Mouse (Mus musculus) liver (tissue): ENCODE results near the gene Dsp.

Source experiments
- DNase-seq: peaks from one replicate; pipeline ENCODE4 v3.0.0-alpha.2; 2020; ENCODE audit warnings: mixed read lengths

The Dsp gene

DNA sequence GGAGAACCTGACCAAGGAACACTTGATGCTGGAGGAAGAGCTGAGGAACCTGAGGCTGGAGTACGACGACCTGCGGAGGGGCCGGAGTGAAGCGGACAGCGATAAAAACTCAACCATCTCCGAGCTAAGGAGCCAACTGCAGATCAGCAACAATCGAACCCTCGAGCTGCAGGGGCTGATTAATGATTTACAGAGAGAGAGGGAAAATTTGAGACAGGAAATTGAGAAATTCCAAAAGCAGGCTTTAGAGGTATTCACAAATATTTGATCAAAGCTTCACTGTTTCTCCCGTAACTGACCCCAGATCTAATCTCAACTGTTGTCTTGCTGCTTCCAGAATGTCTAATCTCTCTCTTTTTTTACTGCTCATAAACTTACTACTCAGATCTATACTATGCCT, 42.3 kb downstream of the Dsp start:
- DNase-seq = no peak

DNA sequence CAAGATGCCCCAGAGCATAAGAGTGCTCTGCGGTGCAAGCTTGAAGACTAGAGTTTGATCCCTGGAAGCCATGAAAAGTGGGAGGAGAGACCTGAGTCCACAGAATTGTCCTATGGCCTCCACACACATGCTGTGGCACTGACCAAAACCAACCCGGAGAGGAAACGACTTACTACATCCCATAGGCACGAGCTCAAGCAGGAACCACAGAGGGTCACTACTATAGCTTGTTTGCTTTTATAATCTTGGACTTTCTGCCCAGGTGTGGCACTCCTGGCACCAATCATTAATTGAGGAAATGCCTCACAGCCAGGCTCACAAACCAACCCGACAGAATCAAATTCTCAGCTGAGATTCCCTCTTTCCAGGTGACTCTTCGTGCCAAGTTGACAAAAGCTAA, 50.3 kb downstream of the Dsp start:
- DNase-seq = no peak

DNA sequence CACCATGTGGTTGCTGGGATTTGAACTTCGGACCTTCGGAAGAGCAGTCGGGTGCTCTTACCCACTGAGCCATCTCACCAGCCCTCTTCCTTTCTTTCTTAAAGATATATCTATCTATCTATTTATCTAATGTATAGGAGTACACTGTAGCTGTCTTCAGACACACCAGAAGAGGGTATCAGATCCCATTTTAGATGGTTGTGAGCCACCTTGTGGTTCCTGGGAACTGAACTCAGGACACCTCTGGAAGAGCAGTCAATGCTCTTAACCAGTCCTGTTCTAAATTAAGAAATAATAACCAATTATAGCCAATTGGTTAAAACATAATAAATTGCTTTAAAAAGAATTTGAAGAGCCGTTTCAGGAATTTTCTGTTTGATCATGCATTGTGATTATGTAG, 53.1 kb downstream of the Dsp start:
- DNase-seq = no peak

DNA sequence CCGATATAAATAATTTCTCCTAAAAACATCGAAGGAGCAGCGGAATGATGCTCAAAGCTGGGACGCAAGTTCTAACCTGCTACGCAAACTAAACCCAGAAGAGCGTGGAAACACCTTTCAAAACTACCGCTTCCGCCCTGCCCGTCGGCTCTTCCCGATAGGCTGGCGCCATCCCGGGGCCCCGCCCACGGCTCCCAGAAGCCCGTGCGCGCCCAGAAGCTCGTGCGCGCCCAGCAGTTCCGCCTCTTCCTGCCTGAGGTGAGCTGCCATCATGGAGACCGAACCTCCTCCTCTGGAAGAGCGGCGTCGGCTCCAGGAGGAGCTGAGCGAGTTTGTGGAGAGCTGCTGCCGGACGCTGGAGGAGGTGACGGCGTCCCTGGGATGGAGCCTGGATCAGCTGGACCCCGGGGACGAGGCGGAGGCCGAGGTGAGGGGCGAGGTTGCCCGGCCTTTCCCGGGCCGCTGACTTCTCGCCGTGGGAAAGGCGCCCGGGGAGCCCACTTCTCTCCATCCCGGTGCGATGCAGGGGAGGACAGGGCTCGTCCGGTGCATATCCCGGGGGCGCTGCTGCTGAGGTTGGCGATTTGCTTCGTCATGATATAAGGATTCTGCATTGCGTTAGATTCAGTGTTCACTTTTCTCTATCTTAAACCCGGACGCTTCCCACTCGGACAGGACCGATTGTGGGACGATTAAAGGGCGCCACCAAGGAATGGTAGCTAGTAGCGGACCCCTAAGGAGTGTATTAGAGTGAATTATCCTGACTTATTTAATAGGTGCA, 53.8 kb downstream of the Dsp start, which contains the start of gene Snrnp48:
TSS of gene Snrnp48 (plus strand) at position 237 of the 781 bp plus-strand sequence.
- DNase-seq = peak; percentile 92

DNA sequence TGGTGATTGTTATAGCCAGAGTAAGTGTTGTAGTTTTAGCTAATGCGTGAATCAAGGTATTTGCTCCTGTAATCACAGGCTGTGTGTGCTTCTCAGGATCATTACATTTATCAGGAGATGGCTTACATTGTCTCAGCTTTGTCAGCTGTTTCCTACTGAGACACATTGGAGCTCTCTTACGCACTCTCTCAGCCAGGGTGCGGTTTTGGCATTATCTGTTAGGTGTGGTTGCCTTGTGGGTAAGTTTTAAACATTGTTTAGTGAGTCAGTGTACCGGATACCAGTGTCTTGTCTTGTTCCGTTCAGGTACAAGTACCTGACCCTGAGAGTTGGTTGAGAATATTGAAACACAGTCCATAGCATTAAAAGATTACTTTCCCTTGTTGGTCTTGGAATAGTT, 60.0 kb downstream of the Dsp start:
- DNase-seq = no peak

DNA sequence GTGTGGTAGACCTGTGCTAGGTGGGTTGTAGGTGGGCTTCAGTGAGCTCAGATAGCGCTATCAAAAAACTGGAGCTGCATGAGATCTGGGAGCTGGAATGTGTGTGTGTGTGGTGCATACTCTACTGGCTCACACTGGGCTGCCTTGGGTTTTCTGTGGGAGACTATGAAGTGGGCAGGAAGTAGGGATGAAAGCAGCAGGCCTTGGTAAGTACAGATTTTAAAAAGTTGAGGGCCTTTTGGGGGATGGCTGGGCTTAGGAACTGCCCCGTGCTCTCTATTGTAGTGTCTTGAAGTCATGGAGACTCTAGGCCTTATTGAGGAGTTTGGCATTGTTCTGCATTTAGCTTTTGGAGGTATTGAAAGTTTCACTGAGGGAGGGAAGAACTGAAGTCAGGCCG, 67.6 kb downstream of the Dsp start:
- no peak for DNase-seq

DNA sequence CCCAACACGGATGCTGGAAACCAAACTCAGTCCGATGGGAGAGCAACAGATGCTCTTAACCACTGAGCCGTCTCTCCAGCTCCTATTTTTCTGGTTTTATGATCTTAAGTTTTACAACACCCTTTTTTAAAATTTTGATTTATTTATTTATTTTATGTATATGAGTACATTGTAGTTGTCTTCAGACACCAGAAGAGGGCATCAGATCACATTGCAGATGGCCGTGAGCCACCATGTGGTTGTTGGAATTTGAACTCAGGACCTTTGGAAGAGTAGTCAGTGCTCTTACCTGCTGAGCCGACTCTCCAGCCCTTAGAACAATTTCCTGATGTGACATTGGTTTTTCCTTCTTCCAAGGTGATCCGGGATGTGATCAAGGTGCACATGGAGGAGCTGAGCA, 69.2 kb downstream of the Dsp start:
- no peak for DNase-seq

DNA sequence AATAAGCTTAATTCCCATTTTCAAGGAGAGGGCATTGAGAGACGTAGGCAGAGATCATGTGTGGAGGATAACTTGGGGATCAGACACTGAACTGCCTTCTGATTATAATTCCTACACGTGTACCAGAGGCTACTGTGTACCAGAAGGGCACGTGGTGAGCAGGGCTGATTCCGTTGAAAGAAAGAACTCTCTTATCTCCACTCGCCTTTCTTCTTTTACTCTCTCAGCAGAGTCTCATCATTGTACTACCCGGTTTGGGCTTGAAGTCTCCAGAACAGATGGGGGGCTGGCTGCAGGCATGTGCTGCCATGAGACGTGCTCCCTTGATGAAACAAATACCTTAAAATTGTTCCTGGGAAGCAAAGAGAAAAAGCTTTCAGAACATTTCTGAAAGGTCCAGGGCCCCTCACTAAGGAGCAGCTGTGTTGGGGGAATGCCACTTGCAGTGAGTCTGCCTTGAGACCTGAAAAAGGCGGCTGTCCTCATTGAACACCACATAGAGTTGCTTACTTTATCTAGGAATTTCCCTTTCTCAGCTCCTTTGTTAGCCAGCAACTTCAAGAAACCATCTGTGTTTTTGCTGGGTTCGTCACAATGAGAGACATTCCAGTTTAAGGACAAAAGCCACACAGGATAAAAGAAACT, 79.2 kb downstream of the Dsp start:
- no peak for DNase-seq

DNA sequence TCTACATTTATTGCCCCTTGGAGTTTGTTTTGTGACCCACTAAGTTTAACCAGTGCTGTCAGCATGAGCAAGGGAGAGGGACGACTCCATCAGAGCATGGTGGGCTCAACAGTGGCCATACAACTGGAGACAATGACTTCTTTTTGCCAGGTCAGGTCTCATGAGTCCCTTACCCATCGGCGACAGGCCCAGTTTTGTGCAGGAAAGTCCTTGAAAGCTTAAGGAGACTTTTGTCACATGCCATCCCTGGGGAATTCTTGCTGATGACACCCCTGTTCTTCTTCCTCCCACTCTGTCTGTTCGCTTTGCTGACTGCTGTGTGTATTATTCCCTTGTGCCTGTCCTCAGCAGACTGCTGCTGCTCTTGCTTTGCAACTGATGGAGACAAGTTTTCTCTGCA, 81.3 kb downstream of the Dsp start:
- no peak for DNase-seq

DNA sequence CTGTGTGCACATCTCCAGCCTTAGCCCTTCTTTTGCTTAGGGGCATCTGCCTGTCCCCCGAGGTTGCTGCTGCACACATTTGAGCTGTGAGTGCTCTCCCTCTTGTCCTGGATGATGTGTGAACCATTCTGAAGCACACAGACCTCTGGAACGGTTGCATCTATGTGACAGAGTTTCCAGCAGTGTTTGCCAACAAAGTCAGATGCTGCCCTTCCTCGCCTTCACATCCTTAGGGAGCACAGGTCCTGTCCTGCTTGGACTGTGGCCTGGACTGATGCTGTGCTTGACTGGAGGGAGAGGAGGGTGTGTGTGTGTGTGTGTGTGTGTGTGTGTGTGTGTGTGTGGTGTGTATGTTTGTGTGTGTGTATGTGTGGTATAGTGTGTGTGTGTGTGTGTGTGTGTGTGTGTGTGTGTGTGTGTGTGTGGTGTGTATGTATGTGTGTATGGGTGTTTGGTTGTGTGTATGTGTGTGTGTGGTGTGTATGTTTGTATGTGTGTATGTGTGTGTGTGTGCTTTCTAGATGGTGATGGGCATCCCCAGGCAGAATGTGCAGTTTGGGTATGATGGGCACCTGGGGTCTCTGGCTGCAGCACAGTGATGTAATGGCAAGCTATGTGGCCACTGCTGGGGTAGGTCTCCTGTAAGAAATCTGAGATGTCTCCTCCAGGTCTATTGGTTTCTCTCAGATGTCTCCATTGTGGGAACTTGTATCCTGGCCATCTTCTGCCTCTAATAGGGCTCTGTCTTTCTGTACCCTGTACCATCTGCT, 81.9 kb downstream of the Dsp start:
- DNase-seq = no peak

DNA sequence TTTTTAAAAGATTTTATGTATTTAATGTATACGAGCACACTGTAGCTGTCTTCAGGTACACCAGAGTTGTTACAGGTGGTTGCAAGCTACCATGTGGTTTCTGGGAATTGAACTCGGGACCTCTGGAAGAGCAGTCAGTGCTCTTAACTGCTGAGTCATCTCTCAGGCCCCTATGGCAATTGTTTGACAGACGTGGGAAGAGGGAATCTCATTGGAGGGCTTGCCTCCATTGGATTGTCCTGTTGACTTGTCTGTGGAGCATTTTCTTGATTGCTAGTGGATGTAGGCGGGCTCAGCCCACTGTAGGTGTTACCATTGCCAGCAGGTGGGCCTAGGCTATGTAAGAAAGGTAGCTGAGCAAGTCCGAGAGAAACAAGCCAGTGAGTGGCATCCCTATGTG, 83.6 kb downstream of the Dsp start:
- DNase-seq = no peak

DNA sequence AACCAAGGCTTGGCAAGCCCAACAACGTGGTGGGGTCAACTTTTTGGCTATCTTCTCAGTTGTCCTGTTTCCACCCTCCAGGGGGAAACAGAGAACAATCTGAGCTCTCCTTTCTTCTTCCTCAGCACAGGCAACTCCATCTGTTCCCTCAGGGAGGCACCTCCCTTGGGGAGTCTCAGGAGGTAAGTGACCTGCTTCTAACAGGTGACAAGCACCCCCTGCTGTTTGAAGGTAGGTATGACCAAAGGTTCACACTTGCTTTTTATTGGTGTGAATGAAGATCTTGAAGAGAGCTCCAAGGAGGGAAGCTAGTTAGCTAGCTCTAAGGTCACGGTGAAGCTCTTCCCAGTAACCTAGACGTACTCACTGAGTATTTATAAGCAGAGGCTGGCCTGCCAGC, 84.3 kb downstream of the Dsp start:
- no peak for DNase-seq

DNA sequence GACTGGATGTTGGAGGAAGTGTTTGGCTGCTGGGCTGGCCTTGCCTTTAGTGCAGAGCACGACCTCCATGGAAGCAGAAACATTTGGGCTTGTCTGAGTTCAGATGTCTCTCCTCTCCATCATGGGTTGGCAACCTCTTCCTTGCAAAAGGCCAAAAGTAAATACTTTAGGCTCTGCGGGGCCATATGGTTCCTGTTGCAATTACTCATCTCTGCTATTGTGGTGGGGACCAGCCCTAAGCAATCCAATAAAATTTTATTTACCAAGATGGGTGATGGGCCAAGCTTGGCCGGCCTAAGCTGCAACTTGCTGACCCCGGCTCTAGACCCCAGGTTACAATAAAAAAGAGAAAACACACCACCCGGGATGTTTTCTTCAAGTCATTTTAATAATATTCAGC, 97.1 kb downstream of the Dsp start:
- no peak for DNase-seq
